Mouse (Mus musculus) embryonic stem cell, embryonic (primary cell): ENCODE measurements around the gene Arid3c.
"Not testable (repeated sequence)": the region's sequence is repeated elsewhere in the genome, so short reads cannot be mapped to it uniquely, and the experiment has no call there.

Experiments
- CTCF ChIA-PET, 4 experiments: fragments of 300-600 bp in 2 of 4; fragments of 350-600 bp in 2 of 4; sonication (Branson Sonifier 250); formaldehyde crosslinking; loops; one replicate each; lab custom pipeline; 2022; ENCODE audit warnings: inconsistent platforms in 2 of 4; lab: Charles Lee
- POLR2A ChIA-PET, 4 experiments: fragments of 300-600 bp in 2 of 4; fragments of 350-600 bp in 2 of 4; sonication (Branson Sonifier 250); formaldehyde crosslinking; loops; one replicate each; lab custom pipeline; 2022; ENCODE audit warnings: antibody characterized with exemption in 4 of 4, inconsistent platforms in 1 of 4; lab: Charles Lee

Gene Arid3c

DNA sequence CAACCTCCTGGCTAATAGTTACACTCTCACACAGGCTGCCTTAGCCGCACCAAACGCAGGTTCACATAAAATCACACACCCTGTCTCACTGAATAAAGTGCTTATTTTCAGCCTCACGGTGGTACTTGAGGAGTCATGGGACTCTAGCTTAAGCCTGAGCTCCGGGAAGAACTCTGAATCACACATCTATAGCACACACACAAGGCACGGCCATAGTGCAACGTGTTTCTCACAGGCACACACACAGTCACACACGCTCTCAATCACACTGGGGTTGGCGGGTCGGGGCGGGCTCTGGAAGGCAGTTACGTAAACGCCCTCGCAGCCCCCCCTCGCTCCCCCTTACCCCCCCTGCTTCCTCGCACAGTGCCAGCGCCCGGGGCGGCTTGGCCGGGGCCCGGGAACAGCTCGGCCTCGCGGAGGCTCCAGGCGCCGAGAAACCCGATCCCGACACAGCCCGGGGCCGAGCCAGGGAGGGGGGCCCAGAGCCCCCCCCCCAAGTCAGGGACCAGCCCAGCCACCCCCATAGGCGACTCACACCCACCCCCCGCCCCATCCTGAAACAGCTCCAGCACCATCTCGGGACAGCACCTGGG is 32.4 kb downstream of the Arid3c start:
- CTCF ChIA-PET = interaction anchor here in 2 of 4 experiments (1.2 to 2.2 kb wide), 3 partner anchors 9 to 229 kb away, joined by 4 to 6 read pairs (median 5); no protein-coding TSS in a partner anchor
- POLR2A ChIA-PET = not testable (repeated sequence)

GRCm38 (mm10) chr4:41696930-41697841 is 33.8 kb downstream of the Arid3c start, which contains the start of gene Cntfr:
Cntfr (minus strand) TSS chr4:41697089.
- CTCF ChIA-PET = interaction anchor here in 3 of 4 experiments (0.6 to 2.2 kb wide), 13 partner anchors 9 to 228 kb away, joined by 3 to 8 read pairs (median 5); partner anchors contain the start of genes Dnaic1 (in 1 of the 3) and Fam219a (in 1 of the 3)
- POLR2A ChIA-PET = interaction anchor here in 1 of 4 experiments (0.7 kb wide), 1 partner anchor 749 kb away, joined by 12 read pairs; the partner anchor contains the start of gene Chmp5

- ChIA-PET CTCF (interaction anchor here in 3 of 4 experiments (0.6 to 2.2 kb wide), 13 partner anchors 10 to 199 kb away, joined by 3 to 8 read pairs (median 4); partner anchors contain the start of genes Dnaic1 (in 1 of the 3) and Fam219a (in 1 of the 3)), POLR2A (interaction anchor here in 1 of 4 experiments (0.7 kb wide), 1 partner anchor 748 kb away, joined by 12 read pairs; the partner anchor contains the start of gene Chmp5)
Measured at GRCm38 (mm10) chr4:41696452-41696851, 34.5 kb downstream of the Arid3c start.

GRCm38 (mm10) chr4:41695800-41696199 is 35.1 kb downstream of the Arid3c start:
- CTCF ChIA-PET = interaction anchor here in 1 of 4 experiments (0.7 kb wide), 1 partner anchor 199 kb away, joined by 3 read pairs; no protein-coding TSS in a partner anchor
- POLR2A ChIA-PET = not testable (repeated sequence)

DNA sequence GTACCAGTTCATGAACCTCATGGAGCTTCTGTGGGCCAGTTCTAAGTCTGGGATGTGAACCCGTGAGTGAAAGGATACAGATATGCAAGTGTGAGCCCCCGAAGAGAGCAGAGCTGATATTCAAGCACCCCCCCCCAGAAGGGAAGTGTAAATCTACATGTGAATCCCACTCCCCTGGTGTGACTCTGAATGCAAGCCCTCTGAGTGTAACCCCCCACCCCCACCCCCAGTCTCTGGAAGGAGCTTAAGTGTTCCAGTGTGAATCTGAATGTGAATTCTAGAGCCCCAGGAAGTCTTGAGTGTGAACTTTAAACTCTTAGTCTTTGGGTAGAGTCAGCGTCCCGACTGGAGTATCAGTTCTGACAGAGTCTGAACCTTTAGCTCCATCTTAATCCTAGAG is 37.4 kb downstream of the Arid3c start:
- POLR2A ChIA-PET = interaction anchor here in 2 of 4 experiments (0.6 to 1.1 kb wide), 4 partner anchors 17 to 1208 kb away, joined by 3 to 9 read pairs (median 4); no protein-coding TSS in a partner anchor
- CTCF ChIA-PET = interaction anchor here in 2 of 4 experiments (0.5 to 0.9 kb wide), 5 partner anchors 39 to 1261 kb away, joined by 3 to 8 read pairs (median 3); partner anchors contain the start of gene Kif24 (in 1 of the 2)

DNA sequence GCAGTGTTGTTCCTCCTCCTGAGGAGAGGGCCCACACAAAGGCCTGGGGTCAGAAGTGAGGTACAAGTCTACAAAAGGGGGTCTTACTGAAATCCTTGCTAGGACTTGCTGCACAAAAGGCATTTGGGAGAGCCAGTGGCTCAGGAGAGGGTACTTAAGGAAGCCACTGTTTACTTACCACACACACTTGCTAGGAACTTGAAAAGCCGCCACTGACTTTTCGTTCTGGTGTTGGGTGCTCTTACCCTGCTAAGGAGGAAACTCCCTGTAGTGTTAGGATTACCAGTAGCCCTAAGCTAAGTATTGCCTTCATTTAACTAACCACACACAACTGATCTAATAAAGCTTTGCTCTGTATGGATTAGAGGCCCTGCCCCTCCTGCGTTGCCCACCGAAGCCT is 40.9 kb downstream of the Arid3c start:
- POLR2A ChIA-PET, CTCF ChIA-PET: not testable (repeated sequence)

DNA sequence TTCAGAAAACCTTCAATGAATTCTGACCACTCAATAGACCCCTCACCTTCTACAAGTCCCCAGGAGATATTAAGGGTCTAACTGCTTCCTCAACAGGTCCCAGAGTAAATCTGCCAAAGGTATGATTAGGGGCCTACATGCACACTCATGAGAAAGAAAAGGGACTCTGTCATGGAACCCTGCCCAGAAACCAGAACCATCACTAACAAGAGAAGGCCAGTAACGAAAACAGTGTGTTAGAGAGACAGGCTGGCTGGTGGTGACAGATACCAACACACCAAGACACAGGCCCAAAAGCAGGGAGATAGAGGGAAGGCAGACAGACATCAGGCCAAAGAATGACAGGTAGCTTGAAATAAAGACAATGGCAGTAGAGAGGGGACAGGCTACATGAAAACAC is 42.4 kb downstream of the Arid3c start:
- CTCF ChIA-PET, POLR2A ChIA-PET: not testable (repeated sequence)

- CTCF ChIA-PET, POLR2A ChIA-PET: not testable (repeated sequence)
Measured at GRCm38 (mm10) chr4:41685882-41686492, 45.0 kb downstream of the Arid3c start.

DNA sequence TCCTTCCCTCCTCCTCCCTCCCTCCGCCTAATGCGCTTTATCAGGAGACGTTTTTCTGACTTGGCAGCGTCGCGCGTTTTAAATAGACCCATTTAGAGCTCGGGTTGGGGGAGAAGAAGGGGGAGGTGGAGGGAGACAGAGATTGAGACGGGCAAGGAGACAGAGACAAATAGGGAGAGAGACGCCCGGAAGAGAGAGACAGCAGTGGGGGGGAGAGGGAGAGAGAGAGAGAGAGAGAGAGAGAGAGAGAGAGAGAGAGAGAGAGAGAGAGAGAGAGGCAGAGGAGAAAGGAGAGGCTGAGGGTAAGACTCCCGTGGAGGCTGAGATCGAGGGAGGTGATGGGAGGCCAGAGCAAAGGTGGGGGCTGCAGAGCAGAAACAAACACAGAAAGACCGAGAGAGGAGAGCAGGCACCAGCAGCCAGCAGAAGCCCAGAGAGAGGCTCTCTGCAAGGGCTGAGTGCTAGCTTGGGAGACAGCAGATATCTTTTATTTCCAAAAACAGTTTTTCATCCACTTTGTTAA is 46.0 kb downstream of the Arid3c start:
- POLR2A ChIA-PET = interaction anchor here in 1 of 4 experiments (0.7 kb wide), 1 partner anchor 80 kb away, joined by 3 read pairs; no protein-coding TSS in a partner anchor
- CTCF ChIA-PET = not testable (repeated sequence)

DNA sequence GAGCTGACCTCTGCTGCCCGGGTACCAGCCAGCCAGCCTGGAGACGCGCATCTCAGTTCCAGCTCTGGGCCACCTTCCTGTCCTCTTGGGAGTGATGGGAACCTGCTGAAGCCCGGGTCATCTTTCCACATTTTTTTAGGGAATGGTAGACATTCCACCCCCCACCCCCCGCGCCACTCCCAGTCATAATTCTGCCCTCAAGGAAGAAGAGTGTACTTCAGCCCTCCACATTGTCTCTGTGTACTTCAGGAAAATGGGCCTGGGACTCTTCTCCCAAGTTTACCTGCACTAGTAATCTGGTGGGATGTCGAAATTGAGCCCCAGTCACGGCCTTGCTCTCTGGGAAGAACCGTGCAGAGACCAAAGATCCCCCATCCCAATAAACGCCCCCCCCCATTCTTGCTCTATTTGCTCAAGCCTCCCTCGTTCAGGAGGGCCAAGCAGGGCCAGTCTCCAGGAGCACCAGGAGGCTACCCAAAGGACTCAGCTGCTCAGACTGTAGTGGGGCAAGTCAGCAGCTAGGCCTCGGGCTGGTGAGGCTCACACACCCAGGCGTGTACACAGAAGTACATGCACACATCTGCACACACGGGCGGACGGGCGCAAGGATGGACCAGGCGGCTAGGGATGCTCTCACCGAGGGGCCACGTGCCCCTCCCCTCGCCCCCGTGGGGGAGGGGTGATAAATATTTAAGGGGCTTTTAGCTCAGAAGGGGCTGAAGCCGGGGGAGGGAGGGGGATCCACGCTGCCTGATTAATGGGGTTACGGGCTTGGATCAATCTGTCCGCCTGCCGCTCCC is 46.6 kb downstream of the Arid3c start:
- CTCF ChIA-PET, POLR2A ChIA-PET: not testable (repeated sequence)

GRCm38 (mm10) chr4:41683303-41683702 is 47.6 kb downstream of the Arid3c start:
- POLR2A ChIA-PET, CTCF ChIA-PET: not testable (repeated sequence)

- POLR2A ChIA-PET = no interaction called here
- CTCF ChIA-PET = no interaction called here
Measured at GRCm38 (mm10) chr4:41682789-41683188, 48.2 kb downstream of the Arid3c start.

DNA sequence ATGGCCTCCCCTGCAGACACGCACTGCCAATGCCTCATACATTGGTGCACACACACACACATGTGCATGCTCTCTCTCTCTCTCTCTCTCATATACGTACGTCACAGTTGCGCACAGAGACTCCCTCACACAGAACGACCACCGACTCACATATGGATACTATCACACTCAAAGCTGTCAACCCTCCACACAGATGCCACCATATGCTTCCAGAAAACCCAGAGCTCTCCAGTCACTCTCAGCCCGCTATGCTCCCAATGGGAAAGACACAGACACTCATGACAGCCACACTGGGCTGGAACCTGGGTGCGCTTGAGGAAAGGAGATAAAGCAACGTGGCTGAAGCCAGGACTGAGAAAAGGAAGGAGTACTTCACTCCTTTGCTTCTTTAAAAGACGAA is 49.0 kb downstream of the Arid3c start:
- POLR2A ChIA-PET = interaction anchor here in 2 of 4 experiments (0.6 to 0.8 kb wide), 2 partner anchors 32 to 395 kb away, joined by 4 to 7 read pairs; no protein-coding TSS in a partner anchor
- CTCF ChIA-PET = interaction anchor here in 1 of 4 experiments (0.7 kb wide), 1 partner anchor 161 kb away, joined by 3 read pairs; no protein-coding TSS in a partner anchor

- CTCF ChIA-PET = no interaction called here
Measured at GRCm38 (mm10) chr4:41681176-41681575, 49.8 kb downstream of the Arid3c start.

GRCm38 (mm10) chr4:41679291-41679690 is 51.7 kb downstream of the Arid3c start:
- ChIA-PET CTCF (interaction anchor here in 1 of 4 experiments (0.7 to 1.4 kb wide), 2 partner anchors 47 to 58 kb away, joined by 4 to 5 read pairs; no protein-coding TSS in a partner anchor), POLR2A (interaction anchor here in 1 of 4 experiments (0.7 kb wide), 1 partner anchor 1529 kb away, joined by 4 read pairs; no protein-coding TSS in a partner anchor)

More at GRCm38 (mm10) chr4:41681176-41681575, 49.8 kb downstream of the Arid3c start:
- POLR2A ChIA-PET = no interaction called here

DNA sequence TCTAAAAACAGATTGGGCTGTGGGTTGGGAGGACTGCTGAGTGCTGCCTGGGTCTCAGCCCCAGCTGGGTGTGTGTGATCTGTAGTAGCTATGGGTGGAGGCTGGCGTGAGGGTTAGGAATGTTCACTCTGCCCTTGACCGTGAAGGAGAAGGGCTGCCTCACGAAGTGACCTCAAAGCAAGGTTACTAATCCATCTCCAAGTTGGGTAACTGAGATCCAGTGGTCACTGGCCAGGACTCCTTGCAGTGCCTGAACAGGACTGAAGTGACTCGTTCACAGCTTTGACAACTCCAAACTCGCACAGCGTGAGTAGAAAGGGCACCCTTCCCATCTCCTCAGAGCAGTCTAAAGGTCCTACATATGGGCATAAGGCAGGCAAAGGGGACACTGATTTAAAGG is 52.1 kb downstream of the Arid3c start:
- CTCF ChIA-PET = interaction anchor here in 1 of 4 experiments (1.4 kb wide), 1 partner anchor 59 kb away, joined by 5 read pairs; no protein-coding TSS in a partner anchor
- POLR2A ChIA-PET = interaction anchor here in 1 of 4 experiments (0.9 kb wide), 1 partner anchor 107 kb away, joined by 3 read pairs; no protein-coding TSS in a partner anchor
